Mouse (Mus musculus): ENCODE measurements around the gene Smtn.

DNA sequence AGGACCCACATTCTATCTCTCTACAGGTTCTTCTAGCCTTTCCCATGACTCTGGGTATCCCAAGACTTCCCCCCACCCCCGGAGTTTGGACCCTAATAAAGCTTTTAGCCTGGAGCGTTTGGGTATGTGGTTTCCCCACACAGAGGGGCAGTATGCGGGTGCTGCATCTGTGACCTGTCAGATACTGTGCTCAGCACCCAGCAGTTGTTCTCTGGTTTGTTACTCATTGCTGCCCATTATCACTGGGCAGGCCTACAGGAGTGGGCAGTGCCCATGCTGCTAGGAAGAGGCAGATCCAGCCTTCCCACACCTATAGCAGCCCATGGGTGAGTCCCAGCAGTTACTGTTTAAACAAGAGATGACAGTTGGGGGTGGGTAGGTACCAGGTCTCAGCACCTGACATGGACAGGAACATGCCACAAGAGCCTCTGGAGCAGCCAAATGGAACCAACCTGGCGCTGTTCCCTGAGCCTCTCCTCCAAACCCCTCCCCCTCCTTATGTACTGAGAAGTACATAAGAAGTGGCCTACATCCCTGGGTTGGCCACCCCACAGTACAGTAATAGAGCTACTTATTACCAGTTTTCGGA, 3.6 kb downstream of the Smtn start:
- TF ChIP-seq POLR2A (IDR thresholded peaks at IDR 0.05; ENCODE audit: low read depth, low read length) (no peak), CTCF (IDR thresholded peaks at IDR 0.05; ENCODE audit: extremely low read depth, insufficient read depth, insufficient read length, insufficient replicate concordance) (no peak)
